Mouse (Mus musculus): ENCODE data around the gene Rpl36. TPM values are rescaled to one million over a fixed set of nuclear protein-coding genes. Genes with fewer than 3 reads are reported as not detected.

Gene Rpl36
- polyA plus RNA-seq, 1 experiment, result 9,154 TPM

GRCm38 (mm10) chr17:56603186-56604069 is 9.8 kb upstream of the Rpl36 start:
- TF ChIP-seq GATA1 (IDR thresholded peaks at IDR 0.05; ENCODE audit: low read length), result no peak

- no peak for TF ChIP-seq GATA1 (IDR thresholded peaks at IDR 0.05; ENCODE audit: low read length)
Observed at GRCm38 (mm10) chr17:56604070-56604380, 9.2 kb upstream of the Rpl36 start.

- no peak for TF ChIP-seq GATA1 (IDR thresholded peaks at IDR 0.05; ENCODE audit: low read length)
Observed at GRCm38 (mm10) chr17:56604422-56604821, 8.8 kb upstream of the Rpl36 start.

GRCm38 (mm10) chr17:56605431-56605830 is 7.8 kb upstream of the Rpl36 start:
- TF ChIP-seq GATA1 (IDR thresholded peaks at IDR 0.05; ENCODE audit: low read length), result no peak

- no peak for TF ChIP-seq GATA1 (IDR thresholded peaks at IDR 0.05; ENCODE audit: low read length)
Observed at GRCm38 (mm10) chr17:56607521-56608062, 5.6 kb upstream of the Rpl36 start.

GRCm38 (mm10) chr17:56608699-56609098 is 4.5 kb upstream of the Rpl36 start:
- no peak for TF ChIP-seq GATA1 (IDR thresholded peaks at IDR 0.05; ENCODE audit: low read length)

- no peak for TF ChIP-seq GATA1 (IDR thresholded peaks at IDR 0.05; ENCODE audit: low read length)
Observed at GRCm38 (mm10) chr17:56609452-56610171, 3.6 kb upstream of the Rpl36 start, which contains the start of gene 2410015M20Rik. TSS of gene 2410015M20Rik (minus strand) at chr17:56609771.

GRCm38 (mm10) chr17:56611323-56611722 is 1.9 kb upstream of the Rpl36 start:
- TF ChIP-seq GATA1 (IDR thresholded peaks at IDR 0.05; ENCODE audit: low read length), result no peak

GRCm38 (mm10) chr17:56611861-56612564 is 1.2 kb upstream of the Rpl36 start:
- no peak for TF ChIP-seq GATA1 (IDR thresholded peaks at IDR 0.05; ENCODE audit: low read length)

- TF ChIP-seq GATA1 (IDR thresholded peaks at IDR 0.05; ENCODE audit: low read length), result no peak
Observed at GRCm38 (mm10) chr17:56614391-56615135, 1.3 kb downstream of the Rpl36 start.

- no peak for TF ChIP-seq GATA1 (IDR thresholded peaks at IDR 0.05; ENCODE audit: low read length)
Observed at GRCm38 (mm10) chr17:56615136-56615784, 2.0 kb downstream of the Rpl36 start.

GRCm38 (mm10) chr17:56615792-56616191 is 2.6 kb downstream of the Rpl36 start:
- no peak for TF ChIP-seq GATA1 (IDR thresholded peaks at IDR 0.05; ENCODE audit: low read length)

- no peak for TF ChIP-seq GATA1 (IDR thresholded peaks at IDR 0.05; ENCODE audit: low read length)
Observed at GRCm38 (mm10) chr17:56616725-56617124, 3.5 kb downstream of the Rpl36 start.

- no peak for TF ChIP-seq GATA1 (IDR thresholded peaks at IDR 0.05; ENCODE audit: low read length)
Observed at GRCm38 (mm10) chr17:56617628-56618027, 4.4 kb downstream of the Rpl36 start.

- no peak for TF ChIP-seq GATA1 (IDR thresholded peaks at IDR 0.05; ENCODE audit: low read length)
Observed at GRCm38 (mm10) chr17:56625495-56625894, 12.3 kb downstream of the Rpl36 start.
